Mouse (Mus musculus): ENCODE results near the gene Gm43064.
"Not testable (repeated sequence)": the region's sequence is repeated elsewhere in the genome, so short reads cannot be mapped to it uniquely, and the experiment has no call there.

Gm43064 gene

GRCm38 (mm10) chr3:103808891-103809798 lies at the start of gene Gm43064, which contains the start of the genes Dclre1b and Ap4b1:
Gene Gm43064 (plus strand): TSS chr3:103809573.
Gene Dclre1b (minus strand): TSS chr3:103809444.
Gene Ap4b1 (plus strand): TSS chr3:103809520.
- DNase-seq (ENCODE audit: low read depth, low spot score) = peak; percentile 97

GRCm38 (mm10) chr3:103766789-103767188 lies 42.6 kb upstream of the Gm43064 start:
- no peak for DNase-seq (ENCODE audit: low read depth, low spot score)

GRCm38 (mm10) chr3:103771531-103772130 lies 37.7 kb upstream of the Gm43064 start:
- no peak for DNase-seq (ENCODE audit: low read depth, low spot score)

GRCm38 (mm10) chr3:103772846-103773245 lies 36.5 kb upstream of the Gm43064 start:
- DNase-seq (ENCODE audit: low read depth, low spot score) = peak; percentile 53

- DNase-seq (ENCODE audit: low read depth, low spot score) = peak; percentile 33
These were observed 35.9 kb upstream of the Gm43064 start for GRCm38 (mm10) chr3:103773508-103773907.

GRCm38 (mm10) chr3:103774009-103774408 lies 35.4 kb upstream of the Gm43064 start:
- peak; percentile 43 for DNase-seq (ENCODE audit: low read depth, low spot score)

GRCm38 (mm10) chr3:103777940-103778339 lies 31.4 kb upstream of the Gm43064 start:
- DNase-seq (ENCODE audit: low read depth, low spot score) = peak; percentile 16

GRCm38 (mm10) chr3:103778660-103779059 lies 30.7 kb upstream of the Gm43064 start:
- no peak for DNase-seq (ENCODE audit: low read depth, low spot score)

GRCm38 (mm10) chr3:103779183-103779582 lies 30.2 kb upstream of the Gm43064 start:
- no peak for DNase-seq (ENCODE audit: low read depth, low spot score)

- peak; percentile 16 for DNase-seq (ENCODE audit: low read depth, low spot score)
These were observed 29.1 kb upstream of the Gm43064 start for GRCm38 (mm10) chr3:103780271-103780670.

- peak; percentile 33 for DNase-seq (ENCODE audit: low read depth, low spot score)
These were observed 28.6 kb upstream of the Gm43064 start for GRCm38 (mm10) chr3:103780777-103781176.

GRCm38 (mm10) chr3:103782844-103783609 lies 26.3 kb upstream of the Gm43064 start:
- no peak for DNase-seq (ENCODE audit: low read depth, low spot score)

- DNase-seq (ENCODE audit: low read depth, low spot score) = no peak
These were observed 22.1 kb upstream of the Gm43064 start for GRCm38 (mm10) chr3:103787225-103787624.

GRCm38 (mm10) chr3:103789096-103789495 lies 20.3 kb upstream of the Gm43064 start:
- DNase-seq (ENCODE audit: low read depth, low spot score) = no peak

- DNase-seq (ENCODE audit: low read depth, low spot score) = peak; percentile 79
These were observed 19.5 kb upstream of the Gm43064 start for GRCm38 (mm10) chr3:103789891-103790345.

GRCm38 (mm10) chr3:103790346-103791145 lies 18.8 kb upstream of the Gm43064 start:
- peak; percentile 60 for DNase-seq (ENCODE audit: low read depth, low spot score)

GRCm38 (mm10) chr3:103791230-103792110 lies 17.9 kb upstream of the Gm43064 start, which contains the start of gene Hipk1:
Gene Hipk1 (minus strand): TSS chr3:103791563.
- DNase-seq (ENCODE audit: low read depth, low spot score) = peak; percentile 95

- DNase-seq (ENCODE audit: low read depth, low spot score) = not testable (repeated sequence)
These were observed 17.3 kb upstream of the Gm43064 start for GRCm38 (mm10) chr3:103792111-103792406.

GRCm38 (mm10) chr3:103792566-103792965 lies 16.8 kb upstream of the Gm43064 start:
- no peak for DNase-seq (ENCODE audit: low read depth, low spot score)

GRCm38 (mm10) chr3:103796389-103796788 lies 13.0 kb upstream of the Gm43064 start:
- no peak for DNase-seq (ENCODE audit: low read depth, low spot score)
